Mouse (Mus musculus) embryonic facial prominence, embryonic 11.5 days (tissue): ENCODE results near the gene Mrpl3. TPM values are rescaled to one million over a fixed set of nuclear protein-coding genes. Genes with fewer than 3 reads are reported as not detected.

Source experiments
- ATAC-seq: fragments of 200-750 bp; cut with Nextera tagmentation; replicated peaks from 2 replicates; pipeline ENCODE4 v1.8.0; 2017; ENCODE audit warnings: low read depth; ENCODE audit not compliant: insufficient number of reproducible peaks, low FRiP score, low TSS enrichment
- DNase-seq: peaks from one replicate; pipeline ENCODE4 v3.0.0-alpha.2; 2015; ENCODE audit warnings: low spot score
- H3K27ac ChIP-seq: fragments of 300-500 bp; sonication (generic); replicated peaks from 2 replicates; pipeline ENCODE4 v1.5.1; 2014; ENCODE audit warnings: mild to moderate bottlenecking, low read depth, low read length, control low read depth
- H3K27me3 ChIP-seq: fragments of 300-500 bp; sonication (generic); 2 replicates; pipeline ENCODE4 v1.6.1; 2014; ENCODE audit warnings: mild to moderate bottlenecking, low read length, moderate library complexity, mixed read lengths; ENCODE audit not compliant: control insufficient read depth, insufficient read depth
- H3K36me3 ChIP-seq: fragments of 300-500 bp; sonication (generic); replicated peaks from 2 replicates; pipeline ENCODE4 v1.6.1; 2014; ENCODE audit warnings: low read depth, mild to moderate bottlenecking, low read length, moderate library complexity, mixed read lengths; ENCODE audit not compliant: control insufficient read depth, insufficient read depth
- H3K4me1 ChIP-seq: fragments of 300-500 bp; sonication (generic); 2 replicates; pipeline ENCODE4 v1.6.1; 2014; ENCODE audit warnings: low read length, mixed read lengths; ENCODE audit not compliant: control insufficient read depth, insufficient read depth
- H3K4me2 ChIP-seq: fragments of 300-500 bp; sonication (generic); 2 replicates; pipeline ENCODE4 v1.6.1; 2014; ENCODE audit warnings: low read depth, mild to moderate bottlenecking, control low read depth, low read length, moderate library complexity
- H3K4me3 ChIP-seq: fragments of 300-500 bp; sonication (generic); 2 replicates; pipeline ENCODE4 v1.5.1; 2014; ENCODE audit warnings: low read depth, low read length, control low read depth
- H3K9ac ChIP-seq: fragments of 300-500 bp; sonication (generic); replicated peaks from 2 replicates; pipeline ENCODE4 v1.6.1; 2014; ENCODE audit warnings: mild to moderate bottlenecking, control low read depth, low read length
- H3K9me3 ChIP-seq: fragments of 300-500 bp; sonication (generic); replicated peaks from 2 replicates; pipeline ENCODE4 v1.6.1; 2016; ENCODE audit warnings: mild to moderate bottlenecking, low read length, inconsistent platforms, mixed read lengths; ENCODE audit not compliant: control insufficient read depth
- WGBS: fragments of 180-500 bp; shearing (Covaris S2); extraction: QIAGEN DNeasy Blood & Tissue Kit; methylation state at CpG from one replicate; pipeline ENCODE4 v1.1.7; 2014; 5-methylcytosine and 5-hydroxymethylcytosine counted together
- polyA plus RNA-seq: library from polyadenylated mRNA; unstranded; fragments of >200 nt; fragmentation: Nextera tagmentation; extraction: Ambion mirVana; gene quantifications from 2 replicates; pipeline ENCODE4 v1.2.1, GENCODE M21; 2014

Gene Mrpl3
- polyA plus RNA-seq, 1 experiment from 2014 or later: 126 TPM

- no peaks in the 10 kb centered on the region for H3K9me3 ChIP-seq
- no peak overlapping the region for H3K27ac ChIP-seq
- no peak for ATAC-seq
- H3K36me3 ChIP-seq: no peaks in the 10 kb centered on the region
- 69% methylated on average over 10 of the region's 10 CpGs for WGBS
- H3K4me3 ChIP-seq: no peak overlapping the region
- DNase-seq: no peak
- no peak overlapping the region for H3K4me2 ChIP-seq
- no peaks in the 10 kb centered on the region for H3K4me1 ChIP-seq
- no peaks in the 10 kb centered on the region for H3K27me3 ChIP-seq
- H3K9ac ChIP-seq: no peak overlapping the region
Observed at GRCm38 (mm10) chr9:105048351-105048750, 4.7 kb upstream of the Mrpl3 start.

GRCm38 (mm10) chr9:105049636-105050035, 3.4 kb upstream of the Mrpl3 start:
- Histone ChIP-seq H3K27me3 (no peaks in the 10 kb centered on the region), H3K27ac (no peak overlapping the region), H3K4me2 (no peak overlapping the region), H3K36me3 (no peaks in the 10 kb centered on the region), H3K9me3 (no peaks in the 10 kb centered on the region), H3K4me3 (no peak overlapping the region), H3K9ac (no peak overlapping the region), H3K4me1 (no peaks in the 10 kb centered on the region)
- DNase-seq (no peak), ATAC-seq (no peak)
- WGBS: 59% methylated on average over 2 of the region's 2 CpGs

GRCm38 (mm10) chr9:105050257-105050656, 2.8 kb upstream of the Mrpl3 start:
- Histone ChIP-seq H3K4me2 (no peak overlapping the region), H3K27ac (no peak overlapping the region), H3K36me3 (no peaks in the 10 kb centered on the region), H3K4me1 (no peaks in the 10 kb centered on the region), H3K9ac (no peak overlapping the region), H3K27me3 (no peaks in the 10 kb centered on the region), H3K9me3 (no peaks in the 10 kb centered on the region), H3K4me3 (no peak overlapping the region)
- ATAC-seq (no peak), DNase-seq (no peak)
- WGBS: 47% methylated on average over 2 of the region's 2 CpGs

- 54% methylated on average over 4 of the region's 4 CpGs for WGBS
- no peaks in the 10 kb centered on the region for H3K27me3 ChIP-seq
- no peak for DNase-seq
- no peak overlapping the region for H3K27ac ChIP-seq
- peak overlapping the region; percentile 53 for H3K4me2 ChIP-seq
- H3K9me3 ChIP-seq: no peaks in the 10 kb centered on the region
- H3K36me3 ChIP-seq: peaks cover 7% of the 10 kb centered on the region
- H3K4me3 ChIP-seq: peak overlapping the region; percentile 98
- no peaks in the 10 kb centered on the region for H3K4me1 ChIP-seq
- peak overlapping the region; percentile 97 for H3K9ac ChIP-seq
- no peak for ATAC-seq
Observed at GRCm38 (mm10) chr9:105053812-105054211, 773 bp downstream of the Mrpl3 start.

GRCm38 (mm10) chr9:105069106-105069505, 16.1 kb downstream of the Mrpl3 start:
- no peaks in the 10 kb centered on the region for H3K9me3 ChIP-seq
- ATAC-seq (no peak), DNase-seq (no peak)
- WGBS: 87% methylated on average over 10 of the region's 10 CpGs
- H3K27me3 ChIP-seq: no peaks in the 10 kb centered on the region
- H3K9ac ChIP-seq: no peak overlapping the region
- H3K27ac ChIP-seq: no peak overlapping the region
- H3K4me2 ChIP-seq: no peak overlapping the region
- no peaks in the 10 kb centered on the region; the same call in none of the 2 replicates for H3K36me3 ChIP-seq
- no peaks in the 10 kb centered on the region for H3K4me1 ChIP-seq
- no peak overlapping the region for H3K4me3 ChIP-seq

- no peak overlapping the region for H3K4me3 ChIP-seq
- 77% methylated on average over 4 of the region's 4 CpGs for WGBS
Observed at GRCm38 (mm10) chr9:105072991-105073748, 20.1 kb downstream of the Mrpl3 start.

GRCm38 (mm10) chr9:105074851-105075250, 21.8 kb downstream of the Mrpl3 start:
- Histone ChIP-seq H3K27ac (no peak overlapping the region), H3K27me3 (no peaks in the 10 kb centered on the region), H3K36me3 (no peaks in the 10 kb centered on the region; the same call in 1 of the 2 replicates), H3K9ac (no peak overlapping the region), H3K4me3 (no peak overlapping the region), H3K4me1 (no peaks in the 10 kb centered on the region), H3K9me3 (no peaks in the 10 kb centered on the region), H3K4me2 (no peak overlapping the region)
- 93% methylated on average over 8 of the region's 8 CpGs for WGBS
- DNase-seq (no peak), ATAC-seq (no peak)

More at GRCm38 (mm10) chr9:105072991-105073748, 20.1 kb downstream of the Mrpl3 start:
- Histone ChIP-seq H3K4me2 (no peak overlapping the region), H3K27ac (no peak overlapping the region), H3K9ac (no peak overlapping the region), H3K9me3 (no peaks in the 10 kb centered on the region), H3K27me3 (no peaks in the 10 kb centered on the region), H3K4me1 (no peaks in the 10 kb centered on the region), H3K36me3 (no peaks in the 10 kb centered on the region; the same call in 1 of the 2 replicates)
- ATAC-seq (no peak), DNase-seq (no peak)

- H3K36me3 ChIP-seq: no peaks in the 10 kb centered on the region; the same call in 1 of the 2 replicates
- ATAC-seq (no peak), DNase-seq (no peak)
- H3K4me1 ChIP-seq: no peaks in the 10 kb centered on the region
- no peak overlapping the region for H3K9ac ChIP-seq
- H3K4me2 ChIP-seq: no peak overlapping the region
- whole genome bisulfite sequencing: 90% methylated on average over 13 of the region's 13 CpGs
- no peak overlapping the region for H3K27ac ChIP-seq
- H3K4me3 ChIP-seq: no peak overlapping the region
- no peaks in the 10 kb centered on the region for H3K27me3 ChIP-seq
- H3K9me3 ChIP-seq: no peaks in the 10 kb centered on the region
Observed at GRCm38 (mm10) chr9:105076756-105077424, 23.9 kb downstream of the Mrpl3 start.
